Mouse (Mus musculus) midbrain, postnatal 0 days (tissue): ENCODE data around the gene Gramd1c. TPM values are rescaled to one million over a fixed set of nuclear protein-coding genes. Genes with fewer than 3 reads are reported as not detected.

ENCODE experiments used
- ATAC-seq: fragments of 200-750 bp; cut with Nextera tagmentation; 2 replicates; pipeline ENCODE4 v1.8.0; 2017; ENCODE audit warnings: moderate number of reproducible peaks, mild to moderate bottlenecking, moderate TSS enrichment, moderate library complexity; ENCODE audit not compliant: low FRiP score
- DNase-seq: peaks from one replicate; pipeline ENCODE4 v3.0.0-alpha.2; 2015; ENCODE audit warnings: low spot score
- H3K27ac ChIP-seq: fragments of 300-500 bp; sonication (generic); 2 replicates; pipeline ENCODE4 v1.5.1; 2014; ENCODE audit warnings: low read depth, mild to moderate bottlenecking, low read length, mixed read lengths
- H3K27me3 ChIP-seq: fragments of 300-500 bp; sonication (generic); 2 replicates; pipeline ENCODE4 v1.6.1; 2014; ENCODE audit warnings: low read length, control low read depth, mixed read lengths; ENCODE audit not compliant: insufficient read depth
- H3K36me3 ChIP-seq: fragments of 300-500 bp; sonication (generic); 2 replicates; pipeline ENCODE4 v1.6.1; 2014; ENCODE audit warnings: low read length, control low read depth, mixed read lengths; ENCODE audit not compliant: insufficient read depth
- H3K4me1 ChIP-seq: fragments of 300-500 bp; sonication (generic); 2 replicates; pipeline ENCODE4 v1.6.1; 2014; ENCODE audit warnings: mild to moderate bottlenecking, control low read depth, antibody characterized with exemption, low read length, mixed read lengths; ENCODE audit not compliant: insufficient read depth
- H3K4me2 ChIP-seq: fragments of 300-500 bp; sonication (generic); 2 replicates; pipeline ENCODE4 v1.6.1; 2014; ENCODE audit warnings: low read depth, mild to moderate bottlenecking, low read length, mixed read lengths; ENCODE audit not compliant: poor library complexity, severe bottlenecking
- H3K4me3 ChIP-seq: fragments of 300-500 bp; sonication (generic); 2 replicates; pipeline ENCODE4 v1.5.1; 2014; ENCODE audit warnings: low read depth, mild to moderate bottlenecking, low read length, moderate library complexity
- H3K9ac ChIP-seq: fragments of 300-500 bp; sonication (generic); replicated peaks from 2 replicates; pipeline ENCODE4 v1.6.1; 2014; ENCODE audit warnings: mild to moderate bottlenecking, low read length, moderate library complexity, mixed read lengths; ENCODE audit not compliant: poor library complexity, severe bottlenecking
- H3K9me3 ChIP-seq: fragments of 300-500 bp; sonication (generic); 2 replicates; pipeline ENCODE4 v1.6.1; 2016; ENCODE audit warnings: low read length, control low read depth
- CTCF ChIP-seq: IDR thresholded peaks from 2 replicates; pipeline ENCODE4 v1.5.1; 2016; ENCODE audit warnings: antibody characterized with exemption, mild to moderate bottlenecking
- WGBS: fragments of 180-500 bp; shearing (Covaris S2); extraction: QIAGEN DNeasy Blood & Tissue Kit; methylation state at CpG from one replicate; pipeline ENCODE4 v1.1.7; 2014; 5-methylcytosine and 5-hydroxymethylcytosine counted together
- polyA plus RNA-seq: library from polyadenylated mRNA; unstranded; fragments of >200 nt; fragmentation: Nextera tagmentation; extraction: Ambion mirVana; gene quantifications from 2 replicates; pipeline ENCODE4 v1.2.1, GENCODE M21; 2015
- total RNA-seq: library from RNA; depleted of rRNA; stranded (reverse); fragments of >200 nt; gene quantifications from 2 replicates; pipeline ENCODE4 v1.2.3, GENCODE M21; 2014

The Gramd1c gene
- total and polyA plus RNA-seq, 2 experiments from 2014 or later: 1.9 to 2.3 TPM

DNA sequence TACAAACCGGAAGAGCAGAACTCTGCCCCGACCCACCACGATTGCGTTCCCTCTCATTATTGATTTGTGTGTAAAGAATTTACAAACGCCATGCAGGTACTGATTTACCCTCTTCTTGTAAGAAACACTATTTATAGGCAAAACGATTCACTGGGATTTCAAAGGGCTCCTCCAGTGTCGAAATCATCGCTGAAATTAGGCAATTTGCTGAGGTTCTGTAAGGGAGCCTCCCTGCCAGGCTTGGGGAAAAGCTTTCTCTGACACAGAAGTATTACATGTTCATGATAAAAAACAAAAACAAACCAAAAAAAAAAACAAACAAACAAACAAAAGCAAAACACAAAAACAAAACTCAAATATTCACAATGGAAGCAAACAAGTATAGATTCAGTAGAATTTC, 64.0 kb downstream of the Gramd1c start:
- Histone ChIP-seq H3K27ac (no peak overlapping the region), H3K4me1 (no peaks in the 10 kb centered on the region), H3K27me3 (no peaks in the 10 kb centered on the region), H3K9ac (no peak overlapping the region), H3K9me3 (no peaks in the 10 kb centered on the region), H3K36me3 (no peaks in the 10 kb centered on the region), H3K4me3 (no peak overlapping the region), H3K4me2 (no peak overlapping the region)
- WGBS: 82% methylated on average over 8 of the region's 8 CpGs
- no peak for DNase-seq
- no peak for TF ChIP-seq CTCF
- no peak for ATAC-seq

DNA sequence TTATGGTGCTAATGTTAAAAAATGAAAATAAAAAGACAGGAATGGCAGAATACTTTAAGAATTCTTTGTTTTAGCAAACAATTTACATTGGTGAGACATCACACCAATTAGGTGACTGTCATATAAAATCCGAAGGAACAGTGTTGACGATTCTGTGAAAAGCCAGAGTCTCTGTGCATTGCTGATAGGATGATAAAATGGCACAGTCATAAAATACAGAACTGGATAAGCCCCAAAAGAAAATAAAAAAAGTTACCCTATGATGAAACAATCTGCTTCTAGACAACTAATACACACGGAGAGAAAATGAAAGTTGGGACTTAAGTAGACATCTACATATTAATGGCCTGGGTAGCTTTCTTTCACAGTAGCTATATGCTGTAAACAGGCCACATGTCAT, 68.5 kb downstream of the Gramd1c start:
- Histone ChIP-seq H3K9me3 (no peaks in the 10 kb centered on the region), H3K4me2 (no peak overlapping the region), H3K9ac (no peak overlapping the region), H3K4me1 (no peaks in the 10 kb centered on the region), H3K27ac (no peak overlapping the region), H3K36me3 (no peaks in the 10 kb centered on the region), H3K27me3 (no peaks in the 10 kb centered on the region), H3K4me3 (no peak overlapping the region)
- no peak for ATAC-seq
- no peak for TF ChIP-seq CTCF
- no peak for DNase-seq
- 84% methylated on average over 3 of the region's 3 CpGs for WGBS

DNA sequence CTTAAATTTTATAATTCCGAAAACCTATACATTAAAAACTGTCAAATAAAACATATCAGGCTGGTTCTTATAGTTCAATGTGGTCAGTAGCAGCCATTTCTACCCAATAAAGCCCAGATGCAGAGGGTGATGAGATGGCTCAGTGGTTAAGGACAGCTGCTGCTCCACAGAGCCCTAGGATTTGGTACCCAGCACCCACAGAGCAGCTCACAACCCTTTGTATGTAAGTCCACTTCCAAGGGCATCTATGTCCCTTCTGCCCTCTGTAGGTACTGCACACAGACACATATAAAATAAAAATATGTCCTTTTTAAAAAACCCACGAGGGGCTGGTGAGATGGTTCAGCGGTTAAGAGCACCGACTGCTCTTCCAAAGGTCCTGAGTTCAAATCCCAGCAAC, 76.8 kb downstream of the Gramd1c start:
- no peak overlapping the region for H3K9ac ChIP-seq
- no peaks in the 10 kb centered on the region for H3K27me3 ChIP-seq
- no peaks in the 10 kb centered on the region for H3K4me1 ChIP-seq
- TF ChIP-seq CTCF: no peak
- H3K4me3 ChIP-seq: no peak overlapping the region
- WGBS: 93% methylated on average over 4 of the region's 4 CpGs
- no peak for ATAC-seq
- H3K9me3 ChIP-seq: no peaks in the 10 kb centered on the region
- H3K4me2 ChIP-seq: no peak overlapping the region
- H3K36me3 ChIP-seq: no peaks in the 10 kb centered on the region
- DNase-seq: no peak
- no peak overlapping the region for H3K27ac ChIP-seq

DNA sequence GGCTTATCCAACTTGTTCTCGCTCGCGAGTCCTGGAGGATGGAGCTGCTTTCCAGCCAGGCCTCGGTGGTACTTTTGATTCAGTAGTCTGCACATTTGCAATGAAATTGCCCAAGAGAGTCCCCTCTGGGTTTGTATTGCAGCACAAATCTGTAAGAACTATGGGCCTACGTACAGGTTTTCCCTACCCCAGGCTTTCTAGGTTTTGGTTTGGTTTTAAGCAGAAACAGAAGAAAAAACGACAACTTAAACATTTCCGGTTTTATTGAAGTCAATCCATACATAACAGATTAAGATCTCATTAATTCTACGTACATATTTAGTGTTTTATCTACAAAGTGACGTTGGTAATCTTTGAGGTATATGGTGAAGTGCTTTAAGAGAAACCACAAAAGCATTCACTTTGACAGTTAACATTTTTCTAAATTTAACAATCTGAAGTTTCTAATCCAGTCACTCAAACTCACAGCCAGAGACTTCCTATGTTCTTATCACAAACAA, 83.0 kb downstream of the Gramd1c start:
- no peak for DNase-seq
- no peaks in the 10 kb centered on the region for H3K36me3 ChIP-seq
- no peak for TF ChIP-seq CTCF
- no peaks in the 10 kb centered on the region for H3K27me3 ChIP-seq
- H3K27ac ChIP-seq: no peak overlapping the region
- H3K4me1 ChIP-seq: no peaks in the 10 kb centered on the region
- H3K9me3 ChIP-seq: no peaks in the 10 kb centered on the region
- ATAC-seq: no peak
- peak overlapping the region; percentile 96 for H3K4me2 ChIP-seq
- peak overlapping the region; percentile 88 for H3K4me3 ChIP-seq
- H3K9ac ChIP-seq: peak overlapping the region; percentile 70
- WGBS: 20% methylated on average over 9 of the region's 9 CpGs

DNA sequence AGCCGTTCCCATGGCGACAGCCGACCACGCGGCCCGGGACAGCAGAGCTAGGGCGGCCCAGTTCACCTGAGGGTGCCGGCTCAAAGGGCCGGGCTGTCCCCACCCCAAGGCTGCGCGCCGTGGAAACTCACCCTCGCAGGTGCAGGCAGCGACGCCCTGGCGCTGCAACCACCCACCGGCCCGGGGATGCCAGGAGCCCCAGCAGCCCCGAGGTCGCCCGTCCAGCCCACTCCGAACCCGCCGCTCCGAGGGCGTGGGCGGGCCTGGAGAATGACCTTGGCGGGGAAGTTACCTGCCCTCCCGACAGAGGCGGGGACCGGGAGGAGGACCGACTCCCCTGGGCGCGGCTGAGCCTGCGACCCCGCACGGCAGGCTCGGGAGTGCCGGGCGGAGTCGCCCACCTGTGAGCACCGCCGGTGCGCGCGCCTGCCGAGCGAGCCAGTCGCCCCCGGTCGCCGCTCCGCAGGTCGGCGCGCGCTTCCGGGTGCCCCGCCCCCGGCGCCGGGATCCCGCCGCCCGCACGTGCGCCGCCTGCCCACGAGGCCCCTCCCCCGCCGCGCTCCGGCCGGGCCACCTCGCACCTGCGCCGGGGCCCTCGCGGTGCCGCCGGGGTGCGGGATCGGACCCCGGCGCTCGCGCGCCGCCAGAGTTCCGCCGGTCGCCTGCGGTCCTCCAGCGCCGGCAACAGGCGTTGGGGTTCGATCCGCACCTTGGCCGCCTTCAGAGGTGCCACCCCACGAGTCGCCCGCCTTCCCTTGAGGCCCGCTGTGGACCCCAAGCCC, 83.6 kb downstream of the Gramd1c start, which contains the start of gene Zdhhc23:
TSS of gene Zdhhc23 (minus strand) at position 464 of the 782 bp plus-strand sequence.
- WGBS: 1% methylated on average over 88 of the region's 103 CpGs
- Histone ChIP-seq H3K9me3 (no peaks in the 10 kb centered on the region), H3K27ac (0 out of 2 replicates have a peak within 1 kb of the TSS, but pooled peaks have one; percentile 26), H3K4me2 (peak within 1 kb of the TSS; percentile 96), H3K4me1 (no peaks in the 10 kb centered on the region), H3K9ac (peak within 1 kb of the TSS; percentile 70), H3K36me3 (no peaks in the 10 kb centered on the region), H3K27me3 (no peaks in the 10 kb centered on the region), H3K4me3 (peak within 1 kb of the TSS; percentile 88)
- ATAC-seq (peak; percentile 66), DNase-seq (no peak)
- no peak for TF ChIP-seq CTCF

DNA sequence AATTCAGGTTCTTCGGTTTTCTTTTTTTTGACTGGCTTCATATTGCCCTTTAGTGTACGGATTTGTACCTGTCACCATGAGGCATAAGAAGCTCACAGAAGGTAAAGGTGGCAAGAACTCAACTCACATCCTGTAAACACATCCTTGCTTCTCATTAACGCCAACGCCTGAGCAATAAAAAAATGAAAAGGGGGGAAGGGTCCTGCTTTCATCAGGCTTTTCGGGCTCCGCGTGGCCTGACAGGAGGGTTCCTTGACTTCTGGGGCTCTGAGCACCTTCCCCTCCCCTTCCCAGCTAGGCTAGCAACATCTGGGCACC, 84.2 kb downstream of the Gramd1c start:
- DNase-seq: peak; percentile 5
- Histone ChIP-seq H3K4me2 (peak overlapping the region; percentile 96), H3K9ac (peak overlapping the region; percentile 70), H3K27ac (0 out of 2 replicates have a peak overlapping the region, but pooled peaks have one; percentile 26), H3K27me3 (no peaks in the 10 kb centered on the region), H3K36me3 (no peaks in the 10 kb centered on the region), H3K4me3 (peak overlapping the region; percentile 88), H3K4me1 (no peaks in the 10 kb centered on the region), H3K9me3 (no peaks in the 10 kb centered on the region)
- 0 out of 2 replicates have a peak, but pooled peaks have one; percentile 4 for ATAC-seq
- TF ChIP-seq CTCF: no peak
- WGBS: 18% methylated on average over 7 of the region's 7 CpGs
